Mouse (Mus musculus): ENCODE results near the gene Runx1. TPM values are rescaled to one million over a fixed set of nuclear protein-coding genes. Genes with fewer than 3 reads are reported as not detected.

Gene Runx1
- total RNA-seq (2022), result 1 to 10 TPM in 3 of 4 experiments, under 1 TPM in 1; 0.59 to 9.4 (median 4.7) TPM

- no peak for DNase-seq (ENCODE audit: low spot score in 2 of 2)
Measured at GRCm38 (mm10) chr16:92825908-92826650, at the start of gene Runx1. Runx1 (minus strand) TSS chr16:92826149.

GRCm38 (mm10) chr16:92874015-92874414, 48.1 kb upstream of the Runx1 start:
- no peak for DNase-seq (ENCODE audit: low spot score in 2 of 2)

GRCm38 (mm10) chr16:92871728-92872127, 45.8 kb upstream of the Runx1 start:
- DNase-seq (ENCODE audit: low spot score in 2 of 2), result no peak

- DNase-seq (ENCODE audit: low spot score in 2 of 2), result no peak
Measured at GRCm38 (mm10) chr16:92868550-92868949, 42.6 kb upstream of the Runx1 start.

- DNase-seq (ENCODE audit: low spot score in 2 of 2), result no peak
Measured at GRCm38 (mm10) chr16:92867261-92867935, 41.4 kb upstream of the Runx1 start.

GRCm38 (mm10) chr16:92865314-92865713, 39.4 kb upstream of the Runx1 start:
- no peak for DNase-seq (ENCODE audit: low spot score in 2 of 2)

- DNase-seq (ENCODE audit: low spot score in 2 of 2), result no peak
Measured at GRCm38 (mm10) chr16:92864191-92864590, 38.2 kb upstream of the Runx1 start.

- DNase-seq (ENCODE audit: low spot score in 2 of 2), result no peak
Measured at GRCm38 (mm10) chr16:92863179-92863578, 37.2 kb upstream of the Runx1 start.

- DNase-seq (ENCODE audit: low spot score in 2 of 2), result no peak
Measured at GRCm38 (mm10) chr16:92862430-92862829, 36.5 kb upstream of the Runx1 start.

GRCm38 (mm10) chr16:92861571-92861970, 35.6 kb upstream of the Runx1 start:
- DNase-seq (ENCODE audit: low spot score in 2 of 2), result no peak

GRCm38 (mm10) chr16:92860649-92861048, 34.7 kb upstream of the Runx1 start:
- no peak for DNase-seq (ENCODE audit: low spot score in 2 of 2)

- no peak for DNase-seq (ENCODE audit: low spot score in 2 of 2)
Measured at GRCm38 (mm10) chr16:92856779-92857178, 30.8 kb upstream of the Runx1 start.

GRCm38 (mm10) chr16:92852276-92852675, 26.3 kb upstream of the Runx1 start:
- no peak for DNase-seq (ENCODE audit: low spot score in 2 of 2)

GRCm38 (mm10) chr16:92850416-92850815, 24.5 kb upstream of the Runx1 start:
- DNase-seq (ENCODE audit: low spot score in 2 of 2), result no peak

- no peak for DNase-seq (ENCODE audit: low spot score in 2 of 2)
Measured at GRCm38 (mm10) chr16:92847762-92848300, 21.9 kb upstream of the Runx1 start.

- no peak for DNase-seq (ENCODE audit: low spot score in 2 of 2)
Measured at GRCm38 (mm10) chr16:92845244-92846225, 19.6 kb upstream of the Runx1 start.

- no peak for DNase-seq (ENCODE audit: low spot score in 2 of 2)
Measured at GRCm38 (mm10) chr16:92838709-92839108, 12.8 kb upstream of the Runx1 start.

GRCm38 (mm10) chr16:92831341-92831740, 5.4 kb upstream of the Runx1 start:
- no peak for DNase-seq (ENCODE audit: low spot score in 2 of 2)

- no peak for DNase-seq (ENCODE audit: low spot score in 2 of 2)
Measured at GRCm38 (mm10) chr16:92830479-92830878, 4.5 kb upstream of the Runx1 start.

GRCm38 (mm10) chr16:92828308-92828862, 2.4 kb upstream of the Runx1 start:
- DNase-seq (ENCODE audit: low spot score in 2 of 2), result no peak

Measured in layer of hippocampus, adult 8-10 months (tissue).